Mouse (Mus musculus) embryonic stem cell, embryonic (primary cell): ENCODE data around the gene Wfikkn1.
"Not testable (repeated sequence)": the region's sequence is repeated elsewhere in the genome, so short reads cannot be mapped to it uniquely, and the experiment has no call there.

ENCODE experiments used
- CTCF ChIA-PET, 4 experiments: fragments of 300-600 bp in 2 of 4; fragments of 350-600 bp in 2 of 4; sonication (Branson Sonifier 250); formaldehyde crosslinking; loops; one replicate each; lab custom pipeline; 2022; ENCODE audit warnings: inconsistent platforms in 2 of 4; lab: Charles Lee
- POLR2A ChIA-PET, 4 experiments: fragments of 300-600 bp in 2 of 4; fragments of 350-600 bp in 2 of 4; sonication (Branson Sonifier 250); formaldehyde crosslinking; loops; one replicate each; lab custom pipeline; 2022; ENCODE audit warnings: antibody characterized with exemption in 4 of 4, inconsistent platforms in 1 of 4; lab: Charles Lee

Wfikkn1 gene

DNA sequence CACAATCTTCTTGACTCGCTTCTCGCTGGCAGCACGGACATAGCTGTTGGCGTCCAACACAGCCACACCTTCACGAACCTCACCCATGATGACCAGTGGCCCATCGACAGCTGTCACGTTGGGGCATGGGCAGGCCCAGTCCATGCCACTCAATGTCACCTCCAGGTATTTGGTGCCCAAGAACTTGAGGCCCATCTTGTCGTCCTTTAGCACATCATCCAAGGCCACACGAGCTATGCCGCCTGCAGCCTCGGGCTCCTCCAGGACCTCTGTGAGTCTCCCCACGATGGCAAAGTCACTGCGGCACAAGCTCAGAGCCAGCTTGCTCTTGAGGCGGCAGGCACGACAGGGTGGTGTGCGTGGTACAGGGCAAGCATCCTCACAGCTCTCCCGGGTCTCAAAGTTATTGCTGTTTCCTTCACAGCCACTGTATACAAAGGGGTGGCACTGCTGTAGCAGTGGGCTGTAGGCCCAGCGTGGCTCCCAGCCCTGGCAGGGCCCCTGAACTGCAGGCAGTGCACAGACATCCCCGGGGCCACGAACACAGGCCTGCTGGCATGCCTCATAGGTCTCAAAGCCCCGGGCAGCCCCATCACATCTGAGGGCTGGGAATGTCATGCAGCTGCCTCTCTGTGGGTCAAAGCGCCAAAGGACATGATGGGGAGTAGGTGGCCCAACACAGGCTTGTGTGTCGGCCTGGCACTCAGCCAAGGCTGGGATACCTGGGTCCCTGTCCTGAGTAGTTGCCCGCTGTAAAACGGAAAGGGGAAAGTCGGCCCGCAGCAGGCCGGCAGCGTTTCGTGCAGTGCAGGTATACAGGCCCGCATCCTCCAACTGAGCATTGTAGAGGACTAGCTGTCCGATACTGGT lies 2.7 kb downstream of the Wfikkn1 start:
- POLR2A ChIA-PET = interaction anchor here (0.6 to 5.8 kb wide), 13 partner anchors 7 to 131 kb away, joined by 3 to 45 read pairs (median 4); partner anchors contain the start of genes Mcrip2 (in 2 of the 4), Stub1 (in 2 of the 4), Capn15 (in 1 of the 4) and Jmjd8 (in 1 of the 4)
- CTCF ChIA-PET = interaction anchor here (0.6 to 3.0 kb wide), 12 partner anchors 7 to 163 kb away, joined by 3 to 21 read pairs (median 4); partner anchors contain the start of gene Mcrip2 (in 1 of the 4)

DNA sequence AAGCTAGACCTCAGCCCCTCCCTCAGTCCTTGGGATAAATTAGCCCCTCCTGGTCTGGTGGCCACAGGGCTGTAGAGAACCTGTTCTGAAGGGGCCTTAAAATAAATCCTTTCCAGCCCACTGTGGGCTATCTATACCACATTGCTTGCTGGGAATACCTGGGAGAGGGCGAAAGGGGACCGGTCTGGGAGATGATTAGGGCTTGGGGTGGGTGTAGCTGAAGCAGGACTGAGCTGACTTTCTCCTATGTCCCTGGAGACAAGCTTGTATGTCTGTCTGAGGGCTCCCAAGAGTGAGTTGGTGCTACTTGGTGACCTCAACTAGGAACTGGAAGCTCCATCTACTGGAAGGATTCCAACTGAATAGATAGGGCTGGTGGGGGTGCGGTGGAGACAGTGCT lies 3.6 kb downstream of the Wfikkn1 start:
- POLR2A ChIA-PET = interaction anchor here in 3 of 4 experiments (0.6 to 5.8 kb wide), 9 partner anchors 9 to 707 kb away, joined by 3 to 45 read pairs (median 4); partner anchors contain the start of genes Mcrip2 (in 2 of the 3), Jmjd8 (in 1 of the 3) and Stub1 (in 1 of the 3)
- CTCF ChIA-PET = interaction anchor here in 3 of 4 experiments (0.6 to 2.0 kb wide), 5 partner anchors 8 to 1259 kb away, joined by 3 to 6 read pairs (median 4); no protein-coding TSS in a partner anchor

DNA sequence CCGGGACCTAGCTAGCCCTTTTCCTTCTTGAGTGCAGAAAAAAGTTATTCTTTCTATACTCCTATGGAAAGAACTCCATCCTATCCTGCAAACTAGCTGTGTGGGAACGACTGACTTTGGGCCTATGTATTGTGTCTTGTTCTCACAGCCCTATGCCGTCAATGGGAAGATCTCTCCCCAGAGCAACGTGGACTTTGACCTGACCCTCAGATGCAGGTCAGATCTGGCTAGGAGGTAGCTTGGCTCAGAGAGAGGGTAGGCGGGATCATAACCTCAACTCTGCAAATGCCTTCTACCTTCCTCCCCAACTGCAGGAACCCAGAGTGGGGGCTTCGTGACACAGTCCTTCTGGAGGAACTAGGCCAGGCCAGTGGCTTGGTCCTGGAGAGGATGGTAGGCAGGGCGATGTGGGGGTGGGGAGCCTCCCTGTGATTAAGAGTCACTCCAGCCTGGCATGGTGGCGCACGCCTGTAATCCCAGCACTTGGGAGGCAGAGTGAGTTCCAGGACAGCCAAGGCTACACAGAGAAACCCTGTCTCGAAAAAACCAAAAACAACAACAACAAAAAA lies 4.2 kb downstream of the Wfikkn1 start:
- CTCF ChIA-PET = interaction anchor here in 2 of 4 experiments (0.6 to 2.0 kb wide), 5 partner anchors 8 to 1260 kb away, joined by 3 to 6 read pairs (median 4); no protein-coding TSS in a partner anchor
- POLR2A ChIA-PET = interaction anchor here in 2 of 4 experiments (0.5 to 5.8 kb wide), 7 partner anchors 9 to 233 kb away, joined by 3 to 45 read pairs (median 3); partner anchors contain the start of genes Mcrip2 (in 2 of the 2) and Stub1 (in 1 of the 2)

DNA sequence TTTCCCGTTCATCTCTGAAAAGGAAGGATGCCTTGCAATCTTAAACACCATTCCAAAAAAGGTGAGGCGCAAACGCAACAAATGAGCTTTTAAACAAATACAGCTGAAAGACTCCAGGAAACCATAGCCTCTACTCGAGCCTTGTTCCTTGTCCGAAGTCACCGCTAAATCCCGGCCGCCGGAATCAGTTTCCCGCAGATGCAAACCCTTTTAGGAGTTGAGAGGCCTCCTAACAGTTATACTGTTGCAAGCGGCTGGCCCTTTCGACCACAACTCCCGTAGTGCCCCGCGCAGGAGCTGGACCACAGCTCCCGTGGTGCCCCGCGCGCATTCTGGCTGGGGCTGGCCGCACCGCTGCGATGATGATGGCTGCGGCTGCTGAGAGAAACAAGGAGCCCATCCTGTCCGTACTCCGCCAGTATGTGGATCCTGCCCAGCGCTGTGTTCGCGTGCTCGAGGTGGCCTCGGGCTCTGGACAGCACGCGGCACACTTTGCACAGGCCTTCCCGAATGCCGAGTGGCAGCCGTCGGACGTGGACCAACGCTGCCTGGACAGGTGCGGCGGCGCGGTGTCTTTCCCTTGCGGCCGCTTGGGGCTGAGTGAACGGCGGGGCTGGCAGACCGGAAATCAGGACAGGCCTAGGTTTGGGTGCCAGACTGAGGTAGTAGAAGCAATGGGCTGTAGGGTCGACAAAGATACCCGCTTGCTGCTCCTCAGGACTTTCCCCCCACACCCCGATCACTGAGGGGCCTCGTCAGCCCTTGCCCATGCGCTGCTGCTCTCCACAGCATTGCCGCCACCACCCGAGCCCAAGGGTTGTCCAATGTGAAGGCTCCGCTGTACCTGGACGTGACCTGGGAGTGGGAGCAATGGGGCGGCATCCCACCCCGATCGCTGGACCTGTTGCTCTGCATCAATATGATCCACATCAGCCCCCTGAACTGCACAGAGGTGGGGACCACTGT lies 5.2 kb downstream of the Wfikkn1 start:
- POLR2A ChIA-PET = interaction anchor here in 3 of 4 experiments (0.5 to 5.0 kb wide), 22 partner anchors 8 to 238 kb away, joined by 3 to 37 read pairs (median 4); partner anchors contain the start of genes Stub1 (in 3 of the 3), Jmjd8 (in 2 of the 3), Wdr90 (in 2 of the 3) and Capn15 (in 1 of the 3)
- CTCF ChIA-PET = interaction anchor here in 3 of 4 experiments (0.6 to 1.9 kb wide), 9 partner anchors 9 to 1334 kb away, joined by 3 to 5 read pairs (median 3); partner anchors contain the start of genes Dusp1 (in 1 of the 3) and Stub1 (in 1 of the 3)

DNA sequence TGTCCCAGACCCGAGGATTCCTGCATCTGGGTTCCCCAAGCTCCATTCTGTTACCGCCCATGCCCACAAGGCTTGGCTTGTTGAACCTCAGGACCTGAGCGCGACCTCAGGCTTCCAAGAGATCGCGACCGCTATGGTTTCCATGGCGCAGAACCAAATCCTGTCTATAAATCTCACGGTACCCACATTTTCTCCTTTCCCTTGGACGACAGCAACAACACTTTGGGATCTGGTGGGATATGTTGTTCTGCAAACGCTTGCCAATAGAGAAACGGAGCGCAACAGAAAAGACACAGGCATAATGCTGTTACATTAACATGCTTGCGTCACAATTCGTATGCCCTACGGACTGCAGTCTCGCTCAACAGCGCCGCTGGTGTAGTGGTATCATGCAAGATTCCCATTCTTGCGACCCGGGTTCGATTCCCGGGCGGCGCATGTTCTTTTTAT lies 5.9 kb downstream of the Wfikkn1 start, which contains the start of gene Mettl26:
TSS of gene Mettl26 (plus strand) at position 354 of the 450 bp plus-strand sequence.
- POLR2A ChIA-PET = interaction anchor here in 3 of 4 experiments (0.7 to 2.6 kb wide), 27 partner anchors 8 to 304 kb away, joined by 3 to 18 read pairs (median 4); partner anchors contain the start of genes Stub1 (in 3 of the 3), Jmjd8 (in 2 of the 3), Sox8 (in 2 of the 3) and Wdr90 (in 2 of the 3)
- CTCF ChIA-PET = interaction anchor here in 3 of 4 experiments (0.6 to 1.9 kb wide), 8 partner anchors 9 to 1334 kb away, joined by 3 to 5 read pairs (median 4); partner anchors contain the start of gene Stub1 (in 1 of the 3)

DNA sequence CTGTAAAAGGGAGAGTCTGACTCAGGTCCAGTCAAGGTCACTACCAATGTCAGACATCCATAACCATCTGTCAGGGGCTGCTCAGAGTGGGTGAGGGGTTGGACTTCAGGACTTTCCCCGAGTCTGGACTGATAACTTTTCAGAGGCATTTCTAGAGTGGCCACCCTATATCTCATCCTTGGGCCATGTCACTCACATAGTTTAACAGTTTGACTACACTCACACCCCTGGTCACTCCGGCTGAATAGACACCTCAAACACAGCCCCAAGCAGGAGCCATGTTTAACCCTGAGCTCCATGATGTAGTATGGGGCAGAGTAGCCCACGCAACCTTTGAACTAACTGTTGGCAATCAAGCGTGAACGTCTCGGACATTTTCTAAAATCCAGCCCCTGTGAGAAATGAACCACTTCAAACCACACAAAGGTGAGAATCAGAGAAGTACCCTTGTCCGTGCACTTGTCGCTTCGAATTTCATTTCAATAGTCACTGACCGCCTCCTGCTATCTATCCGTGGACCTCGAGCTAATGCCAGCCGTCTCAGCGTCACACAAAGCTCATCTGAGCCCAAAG lies 6.4 kb downstream of the Wfikkn1 start:
- ChIA-PET CTCF (interaction anchor here in 3 of 4 experiments (0.6 to 1.9 kb wide), 9 partner anchors 9 to 1335 kb away, joined by 3 to 8 read pairs (median 4); partner anchors contain the start of genes Narfl (in 1 of the 3) and Stub1 (in 1 of the 3)), POLR2A (interaction anchor here in 3 of 4 experiments (0.7 to 2.6 kb wide), 25 partner anchors 8 to 304 kb away, joined by 3 to 18 read pairs (median 4); partner anchors contain the start of genes Stub1 (in 3 of the 3), Sox8 (in 2 of the 3), Wdr90 (in 2 of the 3) and Chtf18 (in 1 of the 3))

DNA sequence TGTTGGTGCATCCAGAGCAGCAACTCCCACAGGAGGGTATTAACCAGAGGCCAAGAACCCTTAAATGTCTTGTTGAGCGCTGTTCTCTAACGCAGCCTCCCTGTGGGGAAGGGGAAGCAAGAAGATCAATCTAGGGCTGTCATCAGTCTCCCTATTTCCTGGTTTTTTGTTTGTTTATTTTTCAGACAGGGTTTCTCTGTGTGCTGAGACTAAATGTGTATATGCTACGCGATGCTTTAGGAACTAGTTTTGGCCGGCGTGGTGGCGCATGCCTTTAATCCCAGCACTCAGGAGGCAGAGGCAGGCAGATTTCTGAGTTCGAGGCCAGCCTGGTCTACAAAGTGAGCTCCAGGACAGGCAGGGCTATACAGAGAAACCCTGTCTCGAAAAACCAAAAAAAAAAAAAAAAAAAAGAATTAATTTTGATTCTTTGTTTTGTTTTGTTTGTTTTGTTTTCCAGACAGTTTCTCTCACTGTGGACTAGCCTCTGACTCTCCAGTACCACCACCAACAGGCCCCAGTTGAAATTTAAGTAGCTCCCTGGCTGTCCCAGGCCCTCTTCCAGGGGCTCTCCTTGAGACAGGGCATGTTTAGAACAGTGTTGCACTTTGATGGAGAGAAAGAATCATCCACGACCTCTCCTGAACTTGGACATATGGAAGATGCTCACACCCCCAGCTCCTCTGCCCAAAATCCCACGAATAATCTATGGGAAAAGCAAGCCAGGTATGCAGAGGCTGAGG lies 7.1 kb downstream of the Wfikkn1 start:
- CTCF ChIA-PET = interaction anchor here in 3 of 4 experiments (0.7 to 1.8 kb wide), 8 partner anchors 10 to 667 kb away, joined by 3 to 8 read pairs (median 4); partner anchors contain the start of gene Narfl (in 1 of the 3)
- POLR2A ChIA-PET = interaction anchor here in 3 of 4 experiments (0.6 to 2.6 kb wide), 18 partner anchors 9 to 303 kb away, joined by 3 to 18 read pairs (median 3); partner anchors contain the start of genes Sox8 (in 2 of the 3), Stub1 (in 2 of the 3), Wdr90 (in 2 of the 3) and Chtf18 (in 1 of the 3)

DNA sequence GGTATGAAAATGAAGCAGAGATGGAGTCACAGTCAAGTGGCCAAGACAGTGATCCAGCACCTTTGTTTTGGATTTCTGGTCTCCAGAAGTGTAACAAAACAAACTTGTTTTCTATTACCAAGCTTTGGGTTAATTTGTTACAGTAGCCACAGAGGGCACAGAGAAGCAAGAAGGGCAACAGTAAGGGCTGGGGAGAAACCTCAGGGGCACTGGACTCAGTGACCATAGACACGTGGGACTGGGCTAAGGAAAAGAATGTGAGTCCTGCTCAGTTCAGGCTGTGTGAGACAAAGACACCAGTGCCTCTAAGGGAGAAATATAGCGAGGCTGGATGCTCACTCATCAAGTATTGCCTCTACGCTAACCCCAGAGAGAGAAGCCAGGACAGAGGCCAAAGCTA lies 8.0 kb downstream of the Wfikkn1 start:
- ChIA-PET CTCF (interaction anchor here in 1 of 4 experiments (1.8 kb wide), 1 partner anchor 139 kb away, joined by 4 read pairs; no protein-coding TSS in a partner anchor), POLR2A (interaction anchor here in 1 of 4 experiments (0.5 kb wide), 1 partner anchor 366 kb away, joined by 3 read pairs; no protein-coding TSS in a partner anchor)

DNA sequence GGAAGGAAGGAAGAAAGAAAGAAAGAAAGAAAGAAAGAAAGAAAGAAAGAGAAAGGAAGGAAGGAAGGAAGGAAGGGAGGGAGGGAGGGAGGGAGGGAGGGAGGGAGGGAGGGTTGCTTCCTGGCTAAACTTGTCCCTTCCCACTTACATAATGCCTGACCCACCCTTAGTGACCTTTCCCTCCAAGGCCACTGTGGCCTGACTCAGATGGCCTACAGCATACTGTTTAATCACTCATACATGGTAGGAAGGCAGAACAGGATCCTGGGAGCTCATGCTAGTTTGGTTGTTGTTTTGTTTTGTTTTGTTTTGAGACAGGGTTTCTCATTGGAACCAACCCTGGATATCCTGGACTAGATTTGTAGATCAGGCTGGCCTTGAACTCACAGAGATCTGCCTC lies 9.1 kb downstream of the Wfikkn1 start:
- POLR2A ChIA-PET = interaction anchor here in 3 of 4 experiments (1.1 to 1.6 kb wide), 5 partner anchors 7 to 39 kb away, joined by 3 to 6 read pairs (median 4); partner anchors contain the start of genes Stub1 (in 1 of the 3) and Wdr90 (in 1 of the 3)
- CTCF ChIA-PET = not testable (repeated sequence)

DNA sequence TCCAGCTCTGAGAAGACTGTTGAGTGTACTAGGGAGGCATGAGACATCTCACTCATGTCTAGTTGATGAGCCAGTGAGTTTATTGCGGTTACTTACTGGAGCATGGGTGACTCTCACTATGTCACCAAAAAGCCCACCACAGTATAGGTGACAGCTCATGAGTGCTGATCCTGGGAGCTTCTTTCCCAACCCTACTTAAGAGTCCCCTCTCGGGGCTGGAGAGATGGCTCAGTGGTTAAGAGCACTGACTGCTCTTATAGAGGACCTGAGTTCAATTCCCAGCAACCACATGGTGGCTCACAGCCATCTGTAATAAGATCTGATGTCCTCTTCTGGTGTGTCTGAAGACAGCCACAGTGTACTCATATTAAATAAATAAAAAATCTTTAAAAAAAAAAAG lies 10.7 kb downstream of the Wfikkn1 start:
- ChIA-PET CTCF (interaction anchor here in 1 of 4 experiments (1.4 kb wide), 1 partner anchor 9 kb away, joined by 4 read pairs; no protein-coding TSS in a partner anchor), POLR2A (interaction anchor here in 3 of 4 experiments (1.3 to 4.5 kb wide), 8 partner anchors 8 to 51 kb away, joined by 3 to 41 read pairs (median 8); partner anchors contain the start of genes Stub1 (in 3 of the 3) and Wfikkn1 (in 1 of the 3))

DNA sequence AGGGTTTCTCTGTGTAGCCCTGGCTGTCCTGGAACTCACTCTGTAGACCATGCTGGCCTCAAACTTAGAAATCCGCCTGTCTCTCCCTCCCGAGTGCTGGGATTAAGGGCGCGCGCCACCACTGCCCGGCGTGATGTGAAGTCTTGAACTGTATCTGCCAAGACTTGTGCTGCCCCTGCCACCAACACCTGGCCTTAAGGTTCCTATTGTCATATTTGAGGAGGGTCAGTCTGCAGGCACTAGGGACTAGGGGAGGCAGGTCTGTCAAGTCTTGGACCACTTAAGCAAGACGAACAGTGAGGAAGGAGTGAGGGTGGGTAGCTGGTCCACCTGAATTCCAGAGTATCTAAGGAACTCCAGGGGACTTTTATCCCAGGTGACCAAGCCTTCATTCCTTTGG lies 11.2 kb downstream of the Wfikkn1 start:
- POLR2A ChIA-PET = interaction anchor here (0.8 to 4.5 kb wide), 18 partner anchors 9 to 113 kb away, joined by 3 to 45 read pairs (median 6); partner anchors contain the start of genes Stub1 (in 3 of the 4), Wfikkn1 (in 3 of the 4), Rhbdl1 (in 1 of the 4) and Rhot2 (in 1 of the 4)
- CTCF ChIA-PET = interaction anchor here (0.6 to 1.6 kb wide), 6 partner anchors 10 to 1177 kb away, joined by 3 to 6 read pairs (median 4); partner anchors contain the start of gene Wfikkn1 (in 1 of the 4)

DNA sequence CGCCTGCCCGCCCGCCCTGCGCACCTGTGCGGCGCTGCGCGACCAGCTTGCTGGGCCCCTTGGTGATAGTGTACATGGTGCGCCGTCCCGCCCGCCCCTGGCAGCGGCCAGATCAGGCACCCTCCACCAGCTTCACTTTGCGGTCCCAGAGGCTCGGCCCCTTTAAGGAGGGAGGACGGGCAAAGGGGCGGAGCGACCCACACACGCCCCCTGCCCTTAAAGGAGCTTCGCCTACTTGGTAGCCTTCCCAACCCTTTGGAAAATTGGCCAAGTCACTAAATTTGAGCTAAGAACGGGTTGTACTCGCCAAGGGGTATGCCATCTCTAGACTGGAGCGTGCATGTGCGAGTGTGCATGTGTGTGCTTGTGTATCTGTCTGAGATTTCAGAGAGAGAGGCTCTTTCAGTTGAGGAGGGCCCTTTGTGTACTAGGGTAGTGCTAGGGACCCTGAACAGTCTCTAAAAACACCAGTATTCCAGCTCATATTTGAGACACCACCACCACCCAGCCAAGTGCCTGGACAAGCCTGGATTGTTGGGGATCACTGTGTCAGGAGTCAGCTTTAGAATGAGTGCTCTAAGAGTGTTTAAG lies 12.0 kb downstream of the Wfikkn1 start, which contains the start of gene Mcrip2:
TSS of gene Mcrip2 (minus strand) at position 164 of the 591 bp plus-strand sequence.
- CTCF ChIA-PET = interaction anchor here (0.6 to 2.2 kb wide), 19 partner anchors 10 to 1179 kb away, joined by 3 to 21 read pairs (median 4); partner anchors contain the start of genes Wfikkn1 (in 2 of the 4), Rhot2 (in 1 of the 4), Sox8 (in 1 of the 4) and Stub1 (in 1 of the 4)
- POLR2A ChIA-PET = interaction anchor here (0.6 to 4.5 kb wide), 53 partner anchors 9 to 752 kb away, joined by 3 to 45 read pairs (median 4); partner anchors contain the start of genes Wfikkn1 (in 4 of the 4), Rhbdl1 (in 3 of the 4), Rhot2 (in 3 of the 4) and Stub1 (in 3 of the 4)

DNA sequence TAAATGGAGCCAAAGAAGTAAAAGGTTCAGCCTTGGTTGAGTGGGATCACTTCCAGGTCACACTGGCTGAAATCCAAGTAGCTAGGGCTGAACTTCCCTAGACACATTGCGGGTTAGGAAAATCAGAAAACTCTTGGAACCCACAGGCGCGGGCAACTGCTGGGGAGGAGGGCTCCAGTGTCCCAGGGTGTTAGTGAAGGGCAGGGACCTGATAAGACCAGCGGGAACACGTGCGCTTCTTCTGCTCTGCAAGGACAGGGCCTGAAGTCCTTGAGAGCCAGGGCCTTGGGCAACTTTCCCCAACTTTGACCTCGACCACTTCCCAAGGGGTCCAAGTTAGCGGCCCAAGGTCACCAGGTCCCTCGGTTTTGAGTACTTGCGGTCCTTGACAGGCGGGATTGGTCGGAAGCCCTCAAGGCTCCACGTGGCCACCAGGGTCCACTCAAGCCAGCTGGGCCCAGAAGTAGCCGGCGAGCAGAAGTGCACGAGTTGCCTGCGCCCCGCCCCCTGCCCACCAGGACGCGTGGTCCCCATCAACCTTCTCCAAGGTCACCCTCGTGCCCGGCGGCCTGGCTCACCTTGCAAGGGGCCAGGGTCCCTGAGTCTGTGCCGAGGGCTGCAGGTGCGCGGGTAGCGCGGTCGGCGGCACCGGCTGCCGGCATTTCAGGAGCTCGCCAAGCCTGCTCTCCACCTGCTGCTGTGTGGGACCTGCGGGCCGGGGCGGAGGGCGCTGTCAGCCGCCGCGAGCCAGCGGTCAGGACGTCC lies 12.6 kb downstream of the Wfikkn1 start:
- CTCF ChIA-PET = interaction anchor here (0.6 to 2.2 kb wide), 18 partner anchors 11 to 1180 kb away, joined by 3 to 21 read pairs (median 4); partner anchors contain the start of genes Wfikkn1 (in 2 of the 4), Rhot2 (in 1 of the 4), Sox8 (in 1 of the 4) and Stub1 (in 1 of the 4)
- POLR2A ChIA-PET = interaction anchor here (0.6 to 4.5 kb wide), 57 partner anchors 8 to 751 kb away, joined by 3 to 45 read pairs (median 4); partner anchors contain the start of genes Wfikkn1 (in 4 of the 4), Rhot2 (in 3 of the 4), Stub1 (in 3 of the 4) and Rhbdl1 (in 2 of the 4)
